Mouse (Mus musculus): ENCODE results near the gene Nudt22.

Nudt22 gene

DNA sequence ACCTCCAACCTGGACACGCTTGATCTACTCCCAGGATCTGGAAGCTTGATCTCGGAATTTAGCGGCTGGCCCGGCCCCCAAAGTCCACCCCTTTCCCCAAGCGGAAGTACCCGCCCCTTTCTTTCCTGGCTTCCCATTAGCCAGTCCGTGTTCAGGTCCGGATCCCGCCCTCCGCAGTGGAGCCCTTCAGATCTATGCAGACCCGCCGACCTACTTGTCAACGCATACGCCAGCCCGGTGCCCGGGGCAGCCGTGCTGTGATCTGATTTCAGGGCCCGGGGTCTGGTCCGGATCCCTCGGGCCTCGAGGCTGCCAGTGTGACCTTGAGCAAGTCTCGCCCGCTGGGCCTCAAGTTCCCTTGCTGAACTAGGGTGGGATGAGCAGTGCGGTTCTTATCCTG, at the start of gene Nudt22, which contains the start of gene Trpt1:
Gene Nudt22, minus strand, starts transcription at position 112 of the 400 bp plus-strand sequence.
Gene Trpt1, plus strand, starts transcription at position 126 of the 400 bp plus-strand sequence.
- DNase-seq (ENCODE audit: low spot score): peak; percentile 96

DNA sequence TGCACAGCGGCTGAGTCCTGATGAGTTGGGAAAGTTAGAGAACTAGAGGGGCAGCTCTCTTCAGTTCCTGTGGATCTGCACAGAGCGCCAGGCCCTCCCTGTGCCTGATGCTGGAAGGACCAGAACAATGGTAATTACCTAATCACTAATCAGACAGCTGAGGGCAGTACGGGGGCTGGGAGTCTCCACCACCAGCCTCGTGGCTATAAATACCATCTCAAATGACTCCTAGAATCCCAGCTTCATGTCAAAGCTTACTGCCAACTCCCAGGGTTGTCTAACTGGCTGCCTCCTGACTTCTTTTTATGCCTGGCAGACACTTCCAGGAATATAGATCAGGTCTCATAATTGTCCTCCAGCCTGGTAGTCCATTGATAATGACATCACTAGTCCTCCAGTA, 48.8 kb upstream of the Nudt22 start:
- no peak for DNase-seq (ENCODE audit: low spot score)

DNA sequence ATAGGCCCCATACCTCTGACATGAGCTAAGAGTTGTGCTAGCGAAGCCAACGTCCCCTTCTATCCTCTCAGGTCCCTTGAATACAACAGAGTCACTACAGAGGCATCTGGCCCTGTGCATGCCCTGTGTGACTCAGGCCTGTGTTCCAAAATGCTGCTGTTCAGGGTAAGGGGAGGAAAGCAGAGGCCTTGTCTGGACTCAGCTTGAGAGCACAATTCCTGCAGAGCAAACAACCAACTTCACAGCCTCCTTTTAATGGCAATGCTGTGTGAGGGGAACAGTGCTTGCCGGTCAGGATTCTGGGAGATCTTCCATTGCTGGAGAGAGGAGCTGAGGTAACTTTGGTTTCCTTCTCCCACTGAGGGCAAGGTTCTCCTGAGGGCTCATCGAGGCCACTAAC, 48.4 kb upstream of the Nudt22 start:
- no peak for DNase-seq (ENCODE audit: low spot score)

DNA sequence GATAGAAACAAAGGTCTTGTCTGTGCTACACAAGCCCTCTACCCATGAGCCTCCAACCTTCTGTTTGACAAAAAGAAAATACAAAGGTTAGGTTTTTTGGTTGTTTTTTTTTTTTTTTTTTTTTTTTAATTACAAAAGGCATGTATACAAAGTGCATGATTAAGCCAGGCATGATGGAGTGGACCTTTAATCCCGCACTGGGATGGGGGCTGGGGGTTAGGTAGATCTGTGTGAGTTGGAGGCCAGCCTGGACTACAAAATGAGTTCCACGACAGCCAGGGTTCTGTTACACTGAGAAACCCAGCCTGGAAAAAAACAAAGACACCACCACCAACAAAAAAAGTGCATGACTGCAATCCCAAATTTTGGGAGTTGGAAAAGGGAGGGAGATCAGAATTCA, 45.3 kb upstream of the Nudt22 start:
- no peak for DNase-seq (ENCODE audit: low spot score)

DNA sequence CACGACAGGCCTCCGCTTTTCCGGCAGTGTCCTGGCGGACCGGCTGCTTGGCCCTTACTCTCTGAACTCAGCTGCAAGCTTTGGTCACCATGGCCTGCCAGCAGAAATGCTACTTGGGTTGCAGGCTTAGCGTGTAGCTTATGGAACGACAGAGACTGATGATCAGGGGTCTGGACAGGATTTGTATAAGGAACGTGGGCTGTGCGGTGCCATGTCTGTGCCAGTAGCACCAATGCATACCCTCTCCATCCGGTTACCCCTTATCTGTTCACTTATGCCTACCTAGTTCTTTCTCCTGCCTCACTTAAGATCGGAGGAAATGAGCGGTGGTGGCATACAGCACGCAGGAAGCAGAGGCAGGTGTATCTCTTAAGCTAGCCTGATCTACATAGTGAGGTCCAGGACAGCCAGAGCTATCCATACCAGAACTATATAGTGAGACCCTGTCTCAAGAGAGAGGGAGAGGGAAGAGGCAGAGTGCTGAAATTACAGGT, 44.8 kb upstream of the Nudt22 start:
- DNase-seq (ENCODE audit: low spot score): no peak

DNA sequence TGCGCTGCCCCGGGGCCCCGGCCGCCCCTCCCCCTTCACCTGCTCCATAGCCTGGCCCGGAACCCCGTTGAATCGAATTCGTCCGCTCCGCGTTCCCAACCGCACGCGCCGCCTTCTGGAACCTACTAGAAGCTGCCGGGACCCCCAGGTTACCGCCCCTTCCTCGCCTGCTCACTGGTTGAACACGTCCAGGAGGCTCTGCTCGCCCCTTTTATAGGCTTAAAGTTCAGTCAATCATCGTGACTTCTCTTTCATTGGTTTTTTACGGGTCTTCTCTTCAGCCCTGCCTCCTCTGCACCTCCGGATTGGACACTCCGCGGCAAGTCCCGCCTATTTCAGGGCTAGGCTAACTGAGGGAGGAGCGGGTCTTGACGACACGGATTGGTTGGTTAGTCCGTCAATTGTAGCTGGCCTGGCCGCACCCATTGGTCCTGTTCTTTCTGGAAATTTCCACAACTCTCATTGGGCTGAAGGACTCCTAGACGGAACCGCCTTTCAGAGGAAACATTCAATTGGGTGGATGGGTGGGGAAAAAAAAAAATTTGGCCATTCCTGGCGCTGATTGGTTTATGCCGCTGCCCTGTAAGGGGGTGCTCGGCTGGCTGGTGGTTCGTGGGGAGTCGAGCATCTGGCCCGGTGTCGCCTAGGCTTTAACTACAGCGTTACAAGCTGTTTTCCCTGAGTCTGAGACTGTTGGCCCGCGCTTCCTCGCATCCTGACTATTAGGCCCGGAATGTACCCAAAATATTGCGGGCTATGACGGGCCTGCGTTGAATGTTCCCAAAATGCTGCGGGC, 44.1 kb upstream of the Nudt22 start, which contains the start of gene Stip1:
Gene Stip1, minus strand, starts transcription at position 127 of the 796 bp plus-strand sequence.
- peak; percentile 100 for DNase-seq (ENCODE audit: low spot score)

DNA sequence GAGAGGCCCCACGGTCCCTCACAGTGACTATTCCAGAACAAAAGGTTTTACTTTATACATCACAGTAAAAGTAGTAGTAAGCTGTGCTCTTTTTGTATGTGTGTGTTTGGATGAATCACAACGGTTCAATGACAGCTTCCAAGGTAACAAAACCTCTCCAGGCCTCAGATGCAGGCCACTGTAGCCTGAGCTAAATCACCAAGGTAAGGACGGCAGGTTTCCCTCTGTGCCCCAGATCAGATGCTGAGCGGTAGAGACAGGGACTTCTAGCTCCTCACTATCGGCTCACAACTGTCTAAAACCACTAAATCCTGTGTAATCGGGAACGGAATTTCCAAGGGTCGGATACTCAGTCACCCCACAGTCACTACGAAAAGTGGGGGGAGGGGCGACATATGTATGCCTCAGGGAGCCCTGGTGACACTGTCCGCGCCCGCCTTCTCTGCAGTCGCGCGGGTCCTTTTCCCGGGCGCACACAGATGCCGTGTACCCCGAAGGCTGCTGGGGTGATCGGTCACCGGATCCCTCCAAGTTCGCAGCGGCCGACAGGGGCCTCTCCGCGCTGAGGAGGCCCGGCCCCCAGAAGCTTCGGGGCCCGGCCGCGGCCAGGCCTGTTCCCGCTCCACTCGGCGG, 43.3 kb upstream of the Nudt22 start:
- DNase-seq (ENCODE audit: low spot score): peak; percentile 75

DNA sequence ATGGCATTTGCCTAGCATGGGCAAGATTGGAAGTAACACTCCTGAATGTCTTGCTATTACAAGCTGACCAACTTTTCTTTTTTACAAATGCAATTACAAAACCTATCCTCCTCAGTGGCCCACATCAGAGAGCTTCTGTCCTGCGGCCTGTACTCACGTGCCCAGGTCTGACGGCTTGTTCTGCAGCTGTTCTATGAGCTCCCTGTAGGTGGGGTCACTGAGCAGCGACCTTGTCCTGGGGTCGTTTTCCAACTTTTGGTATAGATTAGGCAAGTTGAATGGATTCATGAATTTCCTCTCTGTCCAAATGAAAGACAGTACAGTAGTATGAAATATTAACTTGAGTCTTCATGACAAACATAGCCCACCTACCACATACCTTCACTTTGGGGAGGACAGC, 38.1 kb upstream of the Nudt22 start:
- DNase-seq (ENCODE audit: low spot score): no peak

DNA sequence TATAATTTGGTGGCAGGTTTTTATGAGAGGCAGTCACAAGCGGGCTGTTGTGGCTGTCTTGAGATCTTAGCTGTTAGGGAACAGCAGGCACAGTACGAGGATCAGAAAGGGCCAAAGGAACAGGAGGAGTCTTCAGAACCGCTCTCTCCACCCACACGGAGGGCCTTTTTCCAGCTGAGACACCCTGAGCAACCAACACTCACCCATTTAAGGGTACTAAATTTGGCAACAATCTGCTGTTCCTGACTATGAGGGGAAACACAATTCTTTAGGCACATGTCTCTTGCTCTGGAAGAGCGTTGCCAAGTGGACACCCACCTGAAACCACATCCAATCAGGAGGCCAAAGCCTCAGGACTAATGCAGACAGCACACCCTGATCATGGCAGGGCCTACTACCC, 33.6 kb upstream of the Nudt22 start:
- DNase-seq (ENCODE audit: low spot score): no peak

DNA sequence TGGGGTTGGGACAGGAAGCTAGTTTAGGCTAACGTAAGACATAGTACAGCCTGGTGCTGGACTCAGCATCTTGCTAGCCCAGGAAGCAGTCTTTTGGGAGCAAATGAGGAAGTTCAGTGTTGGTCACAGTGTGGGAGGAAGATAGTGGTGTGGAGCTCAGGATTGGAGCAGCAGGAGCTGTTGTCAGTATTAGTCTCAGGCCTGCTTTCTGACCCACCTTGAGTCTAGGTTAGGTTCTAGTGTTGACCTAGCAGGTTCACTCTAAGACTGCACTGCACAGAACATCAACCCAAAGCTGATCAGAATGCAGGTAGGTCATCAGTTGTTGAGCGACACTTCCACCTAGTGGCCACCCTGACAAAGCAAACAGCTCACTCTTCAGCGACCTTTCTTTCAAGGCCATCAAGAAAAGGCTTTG, 24.3 kb upstream of the Nudt22 start:
- peak; percentile 69 for DNase-seq (ENCODE audit: low spot score)

DNA sequence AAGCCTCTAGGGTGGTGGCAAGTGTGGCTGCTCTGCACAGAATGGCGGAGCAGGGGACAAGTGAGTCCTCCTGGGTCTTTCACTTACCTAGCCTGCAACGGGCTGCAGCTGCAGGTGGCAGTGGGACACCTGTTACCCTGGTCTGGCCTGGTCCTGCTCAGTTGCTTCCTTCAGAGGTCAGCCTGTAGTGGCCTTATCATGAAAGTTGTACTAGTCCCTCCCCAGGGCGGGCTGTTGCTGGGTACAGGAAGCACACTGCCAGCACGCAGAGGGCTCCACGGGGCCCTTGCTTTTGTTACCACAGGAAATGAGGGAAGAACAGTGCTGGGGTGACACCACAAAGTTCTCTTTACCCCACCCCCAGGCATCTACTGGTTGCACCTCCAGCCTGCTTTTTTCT, 23.3 kb upstream of the Nudt22 start, which contains the start of gene Fermt3:
Gene Fermt3, minus strand, starts transcription at position 279 of the 400 bp plus-strand sequence.
- DNase-seq (ENCODE audit: low spot score): peak; percentile 7

DNA sequence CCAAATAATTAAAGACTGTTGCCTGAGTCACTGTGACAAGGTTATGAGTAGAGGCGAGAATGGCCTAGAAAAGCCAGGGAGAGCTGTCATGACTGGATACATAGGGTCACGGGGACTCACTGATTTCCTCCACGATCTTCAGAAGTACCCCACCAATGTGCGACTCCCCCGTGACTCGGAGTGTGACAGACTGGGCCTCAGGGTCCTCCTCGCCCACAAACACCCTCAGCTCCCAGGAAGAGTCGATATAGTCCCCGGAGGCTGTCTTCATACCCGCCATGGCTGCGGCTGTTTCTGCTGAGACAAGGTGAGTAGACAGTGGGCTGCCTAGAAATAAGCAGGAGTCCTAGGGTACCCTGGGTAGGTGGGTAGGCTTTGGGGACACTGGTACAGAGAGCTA, 22.6 kb upstream of the Nudt22 start:
- DNase-seq (ENCODE audit: low spot score): no peak

DNA sequence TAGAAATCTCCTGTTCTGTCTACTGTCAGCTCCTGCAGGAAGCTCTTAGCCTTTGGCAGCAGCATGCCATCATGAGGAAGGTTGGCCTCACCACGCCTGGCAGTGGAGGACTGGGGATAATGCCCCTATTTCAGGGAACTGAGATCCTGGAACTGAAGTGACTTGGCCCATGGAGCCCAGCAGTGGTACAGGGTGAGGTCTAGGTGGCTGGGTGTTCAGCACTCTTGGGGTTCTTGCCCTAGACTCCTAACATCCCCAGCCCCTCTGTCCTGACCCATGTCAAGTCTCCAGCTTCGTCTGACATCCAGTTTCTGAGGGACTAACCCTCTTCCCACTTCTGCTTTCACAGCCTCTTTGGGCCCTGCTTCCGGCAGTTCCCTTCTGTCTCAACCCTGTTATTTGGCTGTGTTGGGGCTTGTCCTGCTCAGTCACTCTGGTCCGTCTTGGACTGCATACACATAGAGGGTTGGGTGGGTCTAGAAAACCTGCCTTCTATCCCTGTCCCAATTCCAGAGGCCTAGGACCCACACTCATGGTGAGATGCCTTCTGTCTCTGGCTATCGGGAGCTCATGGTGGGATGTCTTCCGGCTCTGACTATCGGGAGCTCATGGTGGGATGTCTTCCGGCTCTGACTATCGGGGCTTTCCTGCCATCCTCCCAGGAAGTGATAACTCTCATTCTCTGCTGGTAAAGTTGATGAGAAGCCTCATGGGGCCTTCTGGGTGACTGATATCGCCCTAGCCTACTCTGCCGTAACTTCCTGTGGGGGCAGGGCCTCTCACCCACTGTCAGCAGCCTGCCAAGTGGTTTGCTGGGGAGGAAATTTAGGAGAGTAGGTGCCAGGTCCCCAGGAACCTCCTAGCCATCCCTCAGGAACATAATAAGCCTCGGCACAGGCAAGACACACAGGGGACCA, 21.9 kb upstream of the Nudt22 start:
- DNase-seq (ENCODE audit: low spot score): no peak

DNA sequence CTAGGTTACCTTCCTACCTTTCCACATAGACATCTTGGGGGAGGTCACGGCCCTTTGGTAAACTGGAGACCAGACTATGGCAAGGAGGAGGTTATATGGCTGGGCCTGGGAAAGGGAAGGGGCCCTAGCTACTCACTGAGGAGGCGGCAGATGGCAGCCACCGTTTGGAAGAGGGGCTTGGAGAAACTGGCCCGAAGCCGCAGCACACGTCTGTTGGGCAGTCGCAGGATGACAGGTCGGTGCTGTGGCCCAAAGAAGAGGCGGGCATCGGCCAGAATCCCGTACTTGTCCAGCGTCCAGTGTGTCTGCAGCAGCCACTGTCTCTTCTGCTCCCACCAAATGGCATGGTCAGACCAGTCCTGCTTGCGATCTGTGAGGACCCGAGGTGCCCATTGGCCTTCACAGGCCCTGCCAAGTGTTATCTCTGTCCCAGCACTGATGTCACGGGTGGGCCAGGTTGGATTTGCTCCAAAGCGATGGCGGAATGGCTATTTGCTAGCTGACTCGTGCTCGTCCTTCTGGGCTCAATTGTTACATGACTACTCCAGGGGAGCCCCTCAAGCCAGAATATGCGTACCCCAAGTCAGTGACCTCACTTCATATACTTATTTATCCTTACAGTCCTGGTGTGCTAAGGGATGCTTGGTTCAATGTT, 18.7 kb upstream of the Nudt22 start:
- DNase-seq (ENCODE audit: low spot score): no peak

DNA sequence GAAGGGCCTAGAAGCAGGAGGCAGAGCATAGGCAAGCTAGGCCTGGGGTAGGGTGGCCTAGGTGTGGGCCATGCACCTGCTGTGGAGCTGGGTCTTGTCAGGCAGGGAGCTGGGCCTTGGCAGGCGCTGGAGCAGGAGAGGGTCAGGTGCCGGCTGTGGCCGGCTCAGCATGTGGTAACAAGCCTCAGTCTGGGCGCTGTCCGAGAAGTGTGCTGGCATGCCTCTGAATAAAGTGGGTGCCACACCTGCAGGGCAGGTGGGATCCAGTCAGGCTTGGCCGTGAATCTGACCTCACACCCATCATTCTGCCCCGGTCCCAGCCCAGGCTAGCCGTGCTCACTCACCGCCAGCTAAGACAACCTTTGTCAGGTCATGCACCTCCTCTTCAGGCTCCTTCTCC, 18.1 kb upstream of the Nudt22 start:
- no peak for DNase-seq (ENCODE audit: low spot score)

DNA sequence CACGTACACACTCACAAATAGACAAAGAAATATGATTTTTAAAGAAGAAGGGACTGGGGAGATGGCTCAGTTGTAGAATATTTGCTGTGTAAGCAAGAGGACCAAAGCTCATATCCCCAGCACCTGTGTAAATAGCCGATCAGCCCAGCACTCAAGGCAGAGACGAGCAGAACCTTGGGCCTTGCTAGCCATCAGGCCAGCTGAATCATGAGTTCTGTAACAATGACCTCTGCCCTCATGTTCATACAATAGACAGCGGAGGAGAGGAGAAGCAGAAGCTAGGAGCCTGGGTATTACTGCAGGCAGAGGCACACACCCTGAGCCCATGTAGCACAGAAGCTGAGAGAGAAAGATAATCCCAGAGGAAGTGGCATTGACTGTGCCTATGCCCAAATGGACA, 16.5 kb upstream of the Nudt22 start:
- DNase-seq (ENCODE audit: low spot score): no peak

DNA sequence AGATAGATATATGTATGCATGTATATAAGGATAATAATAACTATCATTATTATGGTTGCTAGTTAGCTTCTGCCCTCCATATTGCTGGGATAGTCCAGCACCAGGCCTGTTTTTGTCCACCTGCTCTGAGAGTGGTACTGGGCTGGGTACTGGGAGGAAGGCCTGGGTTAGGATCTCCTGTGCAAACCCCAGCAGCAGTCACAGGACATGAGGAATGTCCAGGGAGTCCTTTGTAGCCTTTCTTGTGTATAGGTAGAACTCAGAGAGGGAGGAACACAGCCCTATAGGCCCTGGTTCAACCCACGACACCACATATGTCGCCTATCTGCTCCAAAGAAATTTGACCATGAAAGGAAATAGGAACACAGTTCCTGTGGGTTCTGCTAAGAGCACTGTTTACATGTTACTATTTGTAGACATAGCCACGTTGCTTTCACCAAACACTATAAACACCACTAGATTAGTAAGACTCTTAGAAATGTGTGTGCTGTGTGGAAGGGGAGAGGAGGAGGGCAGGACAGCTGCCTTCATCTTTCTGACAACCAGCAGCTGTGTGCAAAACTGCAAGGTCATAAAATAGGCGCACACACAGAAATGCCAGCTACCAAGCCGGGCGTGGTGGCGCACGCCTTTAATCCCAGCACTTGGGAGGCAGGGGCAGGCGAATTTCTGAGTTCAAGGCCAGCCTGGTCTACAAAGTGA, 11.1 kb upstream of the Nudt22 start:
- no peak for DNase-seq (ENCODE audit: low spot score)

DNA sequence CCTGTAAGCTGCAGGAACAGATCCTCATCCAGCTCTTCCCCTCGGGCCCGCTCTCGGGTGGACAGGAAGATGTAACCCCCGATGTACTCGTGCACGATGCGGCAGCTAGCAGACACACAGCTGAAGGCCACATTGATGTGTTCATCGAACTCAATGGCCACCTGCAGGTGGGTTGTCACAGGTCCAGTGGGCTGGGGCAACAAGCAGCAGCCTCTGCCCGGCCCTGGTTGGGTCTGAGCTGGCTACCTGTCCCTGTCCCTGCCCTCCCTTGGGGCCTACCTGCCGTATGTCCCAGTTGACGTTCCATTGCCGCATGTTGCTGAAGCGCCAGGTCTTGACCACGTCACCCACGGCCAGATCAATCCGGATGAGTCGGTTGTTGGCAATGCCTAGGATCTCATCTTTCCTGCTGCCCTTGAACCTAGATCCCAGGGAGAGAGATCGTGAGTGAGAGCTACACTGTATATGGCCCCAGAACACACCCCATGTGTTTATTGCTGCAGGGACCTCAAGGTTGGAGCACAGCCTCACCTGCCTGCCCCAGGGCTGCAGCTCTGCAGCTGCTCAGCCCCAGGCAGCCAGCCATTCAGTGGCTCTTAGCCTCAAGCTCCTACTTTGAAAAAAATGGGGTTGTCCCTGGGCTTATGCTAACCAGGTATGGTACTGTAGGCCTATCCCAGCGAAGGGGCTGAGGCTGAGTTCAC, 3.6 kb upstream of the Nudt22 start:
- DNase-seq (ENCODE audit: low spot score): no peak

DNA sequence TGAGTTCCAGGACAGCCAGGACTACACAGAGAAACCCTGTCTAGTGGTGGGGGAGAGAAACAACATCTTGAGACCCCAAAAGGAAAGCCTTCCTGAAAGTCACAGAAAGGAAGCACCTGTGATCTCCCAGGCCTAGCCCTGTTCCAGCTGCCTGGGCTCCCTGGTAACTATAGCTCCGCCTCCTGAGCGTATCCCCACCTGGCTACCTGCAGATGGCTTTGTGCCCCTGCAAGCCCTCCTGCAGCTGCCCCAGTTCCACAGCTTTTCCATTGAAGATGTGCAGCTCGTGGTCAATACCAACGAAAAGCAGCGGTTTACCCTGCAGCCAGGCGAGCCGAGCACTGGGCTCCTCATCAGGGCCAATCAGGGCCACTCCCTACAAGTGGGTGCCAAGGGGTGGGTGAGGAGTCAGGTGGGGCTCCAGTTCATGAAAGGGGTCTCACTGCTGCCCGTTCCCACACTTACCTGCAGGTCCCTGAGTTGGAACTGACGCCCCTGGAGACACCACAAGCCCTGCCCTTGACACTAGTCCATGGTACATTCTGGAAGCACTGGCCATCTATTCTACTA, 1.9 kb upstream of the Nudt22 start:
- no peak for DNase-seq (ENCODE audit: low spot score)
